Mouse (Mus musculus) megakaryocyte-erythroid progenitor cell, adult 5-6 weeks (primary cell): ENCODE measurements around the gene Cab39l. TPM values are rescaled to one million over a fixed set of nuclear protein-coding genes. Genes with fewer than 3 reads are reported as not detected.
"Not testable (repeated sequence)": the region's sequence is repeated elsewhere in the genome, so short reads cannot be mapped to it uniquely, and the experiment has no call there.

Experiments
- ATAC-seq: replicated peaks from 2 replicates; pipeline ENCODE4 v1.8.0; 2016; ENCODE audit warnings: mild to moderate bottlenecking, inconsistent platforms; ENCODE audit not compliant: severe bottlenecking, poor library complexity, low FRiP score, low TSS enrichment
- total RNA-seq, 2 experiments: library from RNA; stranded (forward) in 1 of 2; stranded (reverse) in 1 of 2; fragments of 200-1000, 215-1000 nt in 1 of 2; fragments of >200 nt in 1 of 2; fragmentation: Nextera tagmentation in 1 of 2; gene quantifications; 2 replicates each; pipeline ENCODE4 v1.2.3; 2014 to 2017

Gene Cab39l
- total RNA-seq, 2 experiments from 2014 or later, result 27.3 to 29.7 TPM

- ATAC-seq, result no peak
These were observed 114.2 kb downstream of the Cab39l start for GRCm38 (mm10) chr14:59555018-59555417.

DNA sequence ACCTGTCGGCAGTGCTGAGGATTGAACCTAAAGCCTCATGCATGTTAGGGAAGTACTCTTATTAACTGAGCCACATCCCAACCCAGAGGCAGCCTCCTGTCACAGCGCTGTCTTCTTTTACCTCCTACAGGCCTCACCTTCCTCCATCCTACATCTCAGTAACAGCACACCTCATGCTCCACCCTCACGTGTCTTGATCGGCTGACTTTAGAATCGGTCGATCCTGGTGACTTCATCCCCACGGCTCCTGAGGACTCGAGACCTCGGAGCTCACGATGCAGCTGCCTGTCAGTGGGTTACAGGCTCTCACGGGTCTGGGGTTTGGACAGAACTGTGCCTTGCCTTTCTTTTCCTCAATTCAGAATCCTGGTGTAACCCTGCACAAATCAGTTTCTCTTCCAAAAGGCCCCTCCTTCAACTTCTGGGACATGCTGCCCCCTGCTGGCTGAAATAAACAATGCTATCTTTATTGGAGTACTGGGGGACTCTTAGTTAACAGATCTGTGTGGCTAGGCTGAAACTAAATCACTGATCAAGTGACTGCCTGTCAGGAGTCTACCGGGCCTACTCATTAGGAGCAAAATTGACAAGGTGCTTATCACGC, 115.3 kb downstream of the Cab39l start:
- peak; percentile 65 for ATAC-seq

DNA sequence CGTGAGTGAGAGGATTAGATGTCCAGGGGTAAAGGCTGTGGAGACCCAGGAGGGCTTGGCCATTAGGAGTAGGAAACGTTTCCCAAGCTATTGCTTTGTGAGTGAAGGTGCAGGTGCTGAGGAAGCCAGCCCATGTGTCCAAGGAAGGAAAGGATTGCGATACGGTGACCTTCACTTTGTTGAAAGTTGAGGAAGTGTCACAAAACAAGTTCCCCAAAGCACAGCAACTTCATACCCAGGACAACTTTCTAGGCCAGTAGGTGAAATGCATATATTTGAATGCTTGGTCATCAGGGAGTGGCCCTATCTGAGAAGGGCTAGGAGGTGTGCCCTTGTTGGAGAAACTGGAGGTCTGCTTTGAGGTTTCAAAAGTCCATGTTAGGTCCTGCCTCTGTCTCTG, 116.3 kb downstream of the Cab39l start:
- ATAC-seq, result no peak

DNA sequence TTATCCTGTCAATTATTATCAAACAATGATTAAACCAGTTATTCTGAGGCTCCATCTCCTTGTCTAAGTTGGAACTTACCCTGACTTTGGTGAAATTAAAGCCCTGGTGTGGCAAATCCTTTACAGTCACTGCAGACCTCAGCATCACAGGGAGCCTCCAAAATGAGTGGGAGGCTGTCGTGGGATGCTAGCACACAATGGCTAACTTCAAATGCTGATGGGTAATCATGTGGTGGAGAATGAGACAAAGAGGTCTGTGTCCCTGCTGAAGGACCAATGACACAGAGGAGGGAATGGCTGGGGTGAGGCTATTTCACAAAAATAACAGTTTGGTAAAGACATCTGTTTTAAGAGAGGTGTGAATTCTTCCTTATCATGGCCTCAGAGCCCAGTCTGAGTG, 117.1 kb downstream of the Cab39l start:
- ATAC-seq, result no peak

GRCm38 (mm10) chr14:59566756-59567155, 126.0 kb downstream of the Cab39l start:
- ATAC-seq, result no peak

DNA sequence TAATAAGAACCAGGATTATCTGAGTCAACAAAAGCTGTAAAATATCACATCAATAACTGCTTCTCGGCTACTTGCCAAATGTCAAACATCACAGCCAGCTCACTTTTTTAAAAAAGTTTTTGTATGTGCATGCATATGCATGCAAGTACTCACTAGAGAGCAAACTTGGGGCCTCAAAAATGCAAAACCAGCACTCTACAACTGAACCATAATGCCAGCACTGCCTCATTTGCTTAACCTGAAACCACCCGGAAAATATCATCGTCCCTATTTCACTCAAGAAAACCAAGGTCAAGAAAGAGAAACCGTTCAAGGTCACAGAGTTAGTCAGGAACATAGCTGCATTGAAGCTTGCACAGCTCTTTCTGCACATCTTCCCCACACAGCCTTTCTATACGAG, 135.6 kb downstream of the Cab39l start:
- ATAC-seq, result no peak

DNA sequence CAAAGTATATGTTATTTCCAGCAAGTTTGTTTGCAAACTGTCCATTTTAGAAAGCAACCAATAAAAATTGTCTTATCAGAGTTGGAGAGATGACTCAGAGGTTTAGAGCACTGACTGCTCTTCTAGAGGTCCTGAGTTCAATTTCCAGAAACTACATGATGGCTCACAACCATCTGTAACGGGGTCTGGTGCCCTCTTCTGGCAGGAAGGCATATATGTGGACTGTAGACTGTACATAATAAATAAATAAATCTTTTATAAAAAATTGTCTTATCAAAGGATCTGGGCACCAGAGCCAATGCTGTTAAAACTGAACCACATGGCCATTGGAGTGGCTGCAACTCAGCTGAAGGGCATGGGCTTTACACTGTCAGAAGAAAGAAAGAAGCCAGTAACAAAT, 149.8 kb downstream of the Cab39l start:
- ATAC-seq, result peak; percentile 67

GRCm38 (mm10) chr14:59591901-59592300, 151.1 kb downstream of the Cab39l start:
- no peak for ATAC-seq

GRCm38 (mm10) chr14:59592593-59592992, 151.8 kb downstream of the Cab39l start:
- no peak for ATAC-seq

DNA sequence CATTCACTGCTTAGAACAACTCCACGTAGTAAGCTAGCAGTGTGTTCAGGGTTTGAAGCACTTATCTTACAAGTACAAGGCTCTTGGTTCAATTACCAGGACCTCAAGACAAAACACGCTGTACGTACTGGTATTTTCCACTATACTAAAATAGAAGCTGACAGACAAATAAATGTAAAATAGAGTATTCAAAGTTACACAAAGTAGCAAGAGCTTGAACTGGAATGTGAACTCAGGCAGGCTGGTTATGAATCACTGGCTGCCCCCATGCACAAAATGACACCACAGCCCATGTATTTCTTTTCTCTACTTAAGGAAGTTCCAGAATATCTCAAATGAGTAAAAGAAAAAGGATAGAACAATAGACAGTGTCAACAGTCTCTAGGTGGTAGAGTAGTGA, 154.2 kb downstream of the Cab39l start:
- ATAC-seq, result no peak

GRCm38 (mm10) chr14:59597398-59598259, 156.9 kb downstream of the Cab39l start, which contains the start of gene Cdadc1:
Cdadc1 (minus strand) TSS chr14:59597959.
- ATAC-seq, result peak; percentile 89

DNA sequence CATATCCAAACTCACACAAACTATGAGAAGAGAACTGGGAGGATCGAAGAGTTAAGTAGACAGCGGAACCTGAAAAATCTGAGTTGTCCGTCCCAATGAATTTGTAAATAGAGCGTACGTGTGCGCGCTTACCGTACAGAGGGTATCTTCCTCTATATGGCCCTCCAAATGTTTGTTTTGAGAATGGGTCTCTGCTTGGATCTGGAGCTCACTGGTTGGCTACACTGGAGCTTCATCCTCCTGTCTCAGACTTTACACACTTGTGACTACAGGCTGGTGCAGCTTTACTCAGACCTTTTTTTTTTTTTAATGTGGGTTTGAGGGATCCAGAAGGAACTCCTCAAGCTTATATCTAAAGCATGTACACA, 157.5 kb downstream of the Cab39l start:
- peak; percentile 19; the same call in 1 of the 2 replicates for ATAC-seq

- ATAC-seq, result peak; percentile 62
These were observed 163.4 kb downstream of the Cab39l start for GRCm38 (mm10) chr14:59604002-59604645.

- peak; percentile 92 for ATAC-seq
These were observed 165.0 kb downstream of the Cab39l start for GRCm38 (mm10) chr14:59605671-59606353.

GRCm38 (mm10) chr14:59607021-59607420, 166.2 kb downstream of the Cab39l start:
- ATAC-seq, result no peak

- peak; percentile 59; the same call in 1 of the 2 replicates for ATAC-seq
These were observed 172.3 kb downstream of the Cab39l start for GRCm38 (mm10) chr14:59612920-59613625.

- ATAC-seq, result not testable (repeated sequence)
These were observed 173.4 kb downstream of the Cab39l start for GRCm38 (mm10) chr14:59614149-59614548.

- ATAC-seq, result no peak
These were observed 176.0 kb downstream of the Cab39l start for GRCm38 (mm10) chr14:59616802-59617201.

DNA sequence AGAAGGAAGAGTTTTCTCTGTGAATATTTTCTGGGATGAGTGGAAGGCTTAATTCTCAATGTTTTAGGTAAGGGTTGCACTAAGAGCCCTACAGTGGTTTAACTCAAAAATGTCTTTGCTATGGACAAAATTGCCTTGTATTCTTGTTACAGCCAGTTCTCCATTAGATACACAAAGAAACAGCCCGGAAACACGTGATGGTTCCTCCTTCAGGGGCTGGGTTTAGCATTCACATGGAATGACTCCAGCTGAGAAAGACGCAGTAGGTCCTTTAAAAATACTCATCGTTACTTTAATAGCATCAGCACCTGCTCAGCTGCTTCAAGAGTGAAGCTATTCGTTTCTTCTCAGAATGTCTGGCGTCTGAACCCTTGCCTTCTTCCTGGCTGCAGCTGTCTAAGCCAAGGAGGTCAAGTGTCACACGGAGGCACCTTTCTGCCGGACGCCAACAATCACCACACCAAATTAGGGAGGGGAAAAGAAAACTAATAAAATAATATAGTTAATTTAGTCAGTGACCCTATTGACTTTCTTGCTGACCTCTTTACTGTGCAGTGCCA, 183.6 kb downstream of the Cab39l start:
- ATAC-seq, result no peak
